Mouse (Mus musculus) small intestine, adult 2 months (tissue): Measurements from ENCODE around the gene Tbcel. TPM values are rescaled to one million over a fixed set of nuclear protein-coding genes. Genes with fewer than 3 reads are reported as not detected.

Source experiments
- H3K27ac ChIP-seq: fragments of 200-500 bp; 2 replicates; pipeline ENCODE4 v1.5.1; 2012; ENCODE audit warnings: low read depth, low read length, control low read depth, inconsistent platforms; ENCODE audit not compliant: insufficient read depth
- H3K27me3 ChIP-seq: fragments of 200-500 bp; 2 replicates; pipeline ENCODE4 v1.6.1; 2012; ENCODE audit warnings: mild to moderate bottlenecking, moderate library complexity, low read length, inconsistent platforms; ENCODE audit not compliant: control insufficient read depth, insufficient read depth
- H3K36me3 ChIP-seq: fragments of 200-500 bp; 2 replicates; pipeline ENCODE4 v1.6.1; 2012; ENCODE audit warnings: mild to moderate bottlenecking, low read length, control low read depth, inconsistent platforms; ENCODE audit not compliant: control insufficient read depth, insufficient read depth
- H3K4me1 ChIP-seq: fragments of 200-500 bp; 2 replicates; pipeline ENCODE4 v1.6.1; 2012; ENCODE audit warnings: low read length, inconsistent platforms, mixed read lengths; ENCODE audit not compliant: control insufficient read depth, insufficient read depth, insufficient read length
- H3K4me3 ChIP-seq: fragments of 200-500 bp; 2 replicates; pipeline ENCODE4 v1.5.1; 2012; ENCODE audit warnings: low read depth, mild to moderate bottlenecking, control low read depth, inconsistent platforms, low read length, moderate library complexity
- CTCF ChIP-seq: fragments of 200-500 bp; IDR thresholded peaks from 2 replicates; pipeline ENCODE4 v1.5.1; 2012; ENCODE audit warnings: low read depth, mild to moderate bottlenecking, control low read depth, inconsistent platforms, low read length, moderate library complexity, mixed read lengths; ENCODE audit not compliant: insufficient replicate concordance, insufficient read length; ENCODE audit errors: extremely low read depth
- POLR2A ChIP-seq: fragments of 200-500 bp; IDR thresholded peaks from 2 replicates; pipeline ENCODE4 v1.6.1; 2012; ENCODE audit warnings: low read depth, mild to moderate bottlenecking, control low read depth, inconsistent platforms, low read length, moderate library complexity
- WGBS: fragments of 180-500 bp; shearing (Covaris S2); methylation state at CpG from one replicate; pipeline ENCODE4 v1.1.7; 2018; 5-methylcytosine and 5-hydroxymethylcytosine counted together
- polyA plus RNA-seq: library from polyadenylated mRNA; depleted of rRNA; stranded (reverse); fragments of >200 nt; gene quantifications from 2 replicates; pipeline ENCODE4 v1.2.3, GENCODE M21; 2012

The Tbcel gene
- polyA plus RNA-seq, 1 experiment: 4.9 TPM

DNA sequence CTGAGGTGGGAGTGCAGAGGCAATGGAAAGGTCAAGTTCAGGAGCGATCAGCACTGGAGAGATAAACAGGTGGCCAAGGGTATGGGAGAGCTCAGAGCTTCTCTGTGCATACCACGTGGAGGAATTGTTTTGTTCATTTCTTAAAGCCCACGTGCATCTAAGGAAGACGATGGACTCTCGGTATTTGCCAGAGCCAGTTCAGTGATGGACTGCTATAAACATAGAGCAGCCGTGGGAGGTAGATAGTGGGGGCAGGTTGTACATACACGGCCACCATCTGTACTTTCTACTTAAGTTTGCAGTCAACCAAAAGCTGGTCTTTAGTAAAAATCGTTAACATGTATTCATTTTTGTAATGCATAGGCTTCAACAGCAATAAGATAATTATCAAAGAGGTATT, 65.5 kb downstream of the Tbcel start:
- TF ChIP-seq CTCF (no peak), POLR2A (no peak)
- Histone ChIP-seq H3K4me1 (peaks cover 8% of the 10 kb centered on the region; the same call in 1 of the 2 replicates), H3K36me3 (peaks cover 48% of the 10 kb centered on the region), H3K4me3 (no peak overlapping the region), H3K27ac (no peak overlapping the region), H3K27me3 (no peaks in the 10 kb centered on the region)
- 83% methylated on average over 8 of the region's 8 CpGs for WGBS

DNA sequence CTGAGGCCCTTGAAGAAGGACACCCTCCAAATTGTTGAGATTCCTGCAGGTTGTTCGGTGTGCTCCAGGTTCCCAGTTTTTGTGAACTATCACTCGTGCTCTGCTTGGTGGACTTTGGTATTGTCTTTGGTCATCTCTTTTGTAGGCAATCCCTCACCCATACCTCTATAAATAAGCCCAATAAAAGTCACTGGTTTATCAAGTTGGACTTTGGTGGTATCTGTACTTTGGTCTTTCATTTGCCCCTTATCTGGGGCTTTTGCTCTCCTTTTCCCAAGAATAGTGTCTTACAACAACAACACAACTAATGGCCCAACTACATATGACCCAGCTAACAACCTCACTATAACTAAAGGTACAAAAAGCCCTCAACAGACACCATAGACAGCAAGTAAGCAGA, 66.4 kb downstream of the Tbcel start:
- H3K4me1 ChIP-seq: peaks cover 8% of the 10 kb centered on the region; the same call in 1 of the 2 replicates
- H3K27ac ChIP-seq: peak overlapping the region; percentile 76
- 34% methylated on average over 2 of the region's 2 CpGs for WGBS
- peaks cover 53% of the 10 kb centered on the region for H3K36me3 ChIP-seq
- TF ChIP-seq CTCF: no peak
- no peak for TF ChIP-seq POLR2A
- no peak overlapping the region for H3K4me3 ChIP-seq
- no peaks in the 10 kb centered on the region for H3K27me3 ChIP-seq

GRCm38 (mm10) chr9:42439446-42439845, 68.2 kb downstream of the Tbcel start:
- peaks cover 48% of the 10 kb centered on the region for H3K36me3 ChIP-seq
- no peaks in the 10 kb centered on the region for H3K27me3 ChIP-seq
- no peak overlapping the region for H3K27ac ChIP-seq
- TF ChIP-seq POLR2A (no peak), CTCF (no peak)
- 94% methylated on average over 4 of the region's 4 CpGs for WGBS
- H3K4me3 ChIP-seq: no peak overlapping the region
- H3K4me1 ChIP-seq: peaks cover 8% of the 10 kb centered on the region; the same call in 1 of the 2 replicates

GRCm38 (mm10) chr9:42432155-42432554, 75.5 kb downstream of the Tbcel start:
- H3K27me3 ChIP-seq: no peaks in the 10 kb centered on the region
- TF ChIP-seq CTCF (no peak), POLR2A (no peak)
- WGBS: 97% methylated on average over 2 of the region's 2 CpGs
- no peak overlapping the region for H3K4me3 ChIP-seq
- H3K27ac ChIP-seq: no peak overlapping the region
- no peaks in the 10 kb centered on the region for H3K4me1 ChIP-seq
- peaks cover 40% of the 10 kb centered on the region for H3K36me3 ChIP-seq

- no peaks in the 10 kb centered on the region for H3K27me3 ChIP-seq
- no peak overlapping the region for H3K4me3 ChIP-seq
- no peak overlapping the region for H3K27ac ChIP-seq
- TF ChIP-seq POLR2A (no peak), CTCF (no peak)
- no peaks in the 10 kb centered on the region for H3K4me1 ChIP-seq
- WGBS: 87% methylated on average over 2 of the region's 2 CpGs
- H3K36me3 ChIP-seq: peaks cover 39% of the 10 kb centered on the region
These were observed 76.0 kb downstream of the Tbcel start for GRCm38 (mm10) chr9:42431606-42432005.

DNA sequence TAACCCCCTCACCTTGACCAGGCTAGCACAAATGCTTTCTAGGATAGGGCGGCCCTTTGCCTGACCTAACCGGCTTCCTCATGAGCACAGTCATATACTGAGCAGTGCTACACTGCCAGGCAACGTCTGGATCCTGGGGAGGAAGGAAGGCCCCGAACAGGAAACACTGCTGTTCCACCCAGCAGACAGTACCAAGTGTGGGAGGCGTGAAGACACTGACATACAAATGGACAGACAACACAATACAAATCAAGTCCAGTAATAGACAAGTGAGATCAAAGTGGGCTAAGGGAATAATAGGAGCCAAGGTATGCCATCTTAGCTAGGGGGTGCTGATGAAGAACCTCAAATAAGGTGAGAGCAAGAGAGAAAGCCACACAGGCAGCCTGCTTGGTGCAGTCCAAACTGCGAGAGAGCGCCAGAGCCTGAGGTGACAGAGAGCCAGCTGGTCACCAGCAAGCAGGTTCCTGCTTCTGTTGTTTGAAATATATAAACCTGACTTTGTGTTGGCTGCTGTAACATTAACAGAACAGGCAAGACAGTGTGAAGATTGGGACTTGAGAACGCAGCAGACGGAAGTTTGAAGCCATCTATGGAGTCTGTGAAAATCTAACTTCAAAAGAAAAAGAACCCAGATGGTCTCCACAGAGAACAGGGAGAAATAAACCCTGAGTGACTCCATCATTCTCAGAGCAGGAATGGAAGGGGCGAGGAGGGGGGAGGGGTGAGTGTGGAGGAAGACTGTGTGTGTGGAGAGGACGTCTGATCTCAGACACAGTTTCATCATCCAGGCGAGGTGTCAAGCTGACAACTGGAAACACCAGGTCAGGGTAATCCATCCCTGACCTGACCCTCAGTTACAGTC, 79.3 kb downstream of the Tbcel start:
- TF ChIP-seq POLR2A (no peak), CTCF (no peak)
- Histone ChIP-seq H3K27ac (no peak overlapping the region), H3K36me3 (peaks cover 30% of the 10 kb centered on the region), H3K27me3 (no peaks in the 10 kb centered on the region), H3K4me1 (no peaks in the 10 kb centered on the region), H3K4me3 (no peak overlapping the region)
- 73% methylated on average over 12 of the region's 12 CpGs for WGBS

DNA sequence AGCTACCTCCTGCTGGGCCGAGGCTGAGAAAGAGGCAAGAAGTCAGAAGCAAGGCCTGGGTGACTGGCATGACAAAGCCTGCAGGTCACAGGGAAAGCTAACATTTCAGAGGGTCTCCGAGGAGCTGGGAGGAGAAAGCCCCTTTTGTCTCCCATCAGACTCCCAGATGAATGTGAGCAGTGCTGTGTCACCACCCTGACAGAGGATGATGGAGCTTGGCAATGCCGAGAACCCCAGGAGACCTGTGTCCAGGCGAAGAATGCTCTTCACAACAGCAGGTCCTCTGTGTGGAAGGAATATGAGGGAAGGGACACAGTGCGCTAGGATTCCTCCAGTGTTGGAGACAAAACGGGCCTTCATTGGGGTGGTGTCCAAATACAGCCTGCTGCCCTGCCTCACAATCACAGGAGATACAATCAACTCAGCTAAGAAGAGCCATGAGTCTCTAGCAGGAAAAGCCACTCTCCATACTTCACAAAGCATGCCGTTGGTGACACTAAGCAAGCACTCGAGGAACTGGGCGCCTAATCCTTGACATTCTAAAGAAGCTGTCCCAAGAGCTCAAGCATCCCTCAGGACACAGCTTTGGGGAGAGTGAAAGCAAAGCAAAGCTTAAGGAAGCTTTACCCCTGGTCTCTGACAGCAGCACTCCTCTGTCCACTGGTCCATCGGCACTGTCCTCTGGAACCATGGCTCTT, 80.8 kb downstream of the Tbcel start:
- H3K4me3 ChIP-seq: no peak overlapping the region
- no peaks in the 10 kb centered on the region for H3K4me1 ChIP-seq
- H3K36me3 ChIP-seq: peaks cover 27% of the 10 kb centered on the region
- no peaks in the 10 kb centered on the region for H3K27me3 ChIP-seq
- 84% methylated on average over 10 of the region's 10 CpGs for WGBS
- no peak overlapping the region for H3K27ac ChIP-seq
- no peak for TF ChIP-seq POLR2A
- no peak for TF ChIP-seq CTCF
